Mouse (Mus musculus) embryo, embryonic 11 days (tissue): ENCODE results near the gene Dchs2.

Experiments used
- DNase-seq: peaks from one replicate; pipeline ENCODE4 v3.0.0-alpha.2; 2015

Gene Dchs2

GRCm38 (mm10) chr3:83156165-83156564 lies 28.4 kb downstream of the Dchs2 start:
- no peak for DNase-seq

DNA sequence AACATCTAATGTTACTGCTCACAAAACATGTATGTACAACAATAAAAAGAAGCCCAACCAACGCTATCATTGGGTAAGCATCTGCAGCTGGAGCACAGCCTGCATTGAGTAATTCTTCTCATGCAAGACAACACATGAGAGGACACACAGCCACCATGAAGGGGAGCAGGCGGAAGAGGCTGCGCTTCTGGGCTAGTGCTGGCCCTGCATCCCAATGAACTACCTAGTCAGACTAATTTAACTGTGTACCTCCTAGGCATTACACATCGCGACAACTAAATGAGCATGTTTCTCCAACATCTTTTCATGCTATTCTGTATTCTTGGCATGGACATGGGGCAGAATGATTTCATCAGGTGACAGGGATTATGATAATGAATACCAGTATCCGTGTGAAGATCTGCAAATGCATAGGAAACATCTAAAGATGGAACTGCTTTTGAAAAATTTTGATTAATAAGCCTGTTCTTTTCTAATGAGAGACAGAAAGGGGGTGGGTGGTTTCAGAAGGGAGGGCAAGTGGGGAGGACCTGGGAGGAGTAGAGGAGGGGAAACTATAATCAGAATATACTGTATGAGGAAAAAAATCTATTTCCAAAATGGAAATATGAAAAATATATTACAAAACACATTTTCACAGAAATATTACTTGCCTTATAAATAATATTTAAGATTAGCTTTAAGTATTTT lies 33.9 kb downstream of the Dchs2 start:
- no peak for DNase-seq

GRCm38 (mm10) chr3:83163676-83164075 lies 35.9 kb downstream of the Dchs2 start:
- no peak for DNase-seq

DNA sequence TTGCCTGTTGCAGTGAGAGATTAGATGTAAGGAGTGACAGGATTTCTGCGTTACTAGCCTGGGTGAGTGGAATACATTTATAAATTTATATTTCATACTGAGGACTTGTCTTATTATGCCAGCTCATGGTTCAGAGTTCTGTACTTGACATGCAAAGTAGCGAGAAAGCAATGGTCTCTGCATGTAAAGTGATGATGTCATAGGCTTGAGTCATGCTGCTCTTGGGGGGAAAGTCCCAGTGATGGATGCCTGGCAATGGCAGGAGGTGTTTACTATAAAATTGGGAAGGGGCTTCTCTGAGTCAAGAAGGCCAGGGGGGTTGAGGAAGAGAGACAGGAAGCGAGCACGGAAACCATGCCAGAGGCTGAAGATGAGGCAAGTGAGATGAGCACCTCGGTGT lies 57.8 kb downstream of the Dchs2 start:
- no peak for DNase-seq

- DNase-seq = no peak
These were observed 63.5 kb downstream of the Dchs2 start for GRCm38 (mm10) chr3:83191271-83191670.

GRCm38 (mm10) chr3:83192401-83192800 lies 64.7 kb downstream of the Dchs2 start:
- no peak for DNase-seq

GRCm38 (mm10) chr3:83194911-83195310 lies 67.2 kb downstream of the Dchs2 start:
- DNase-seq = no peak

DNA sequence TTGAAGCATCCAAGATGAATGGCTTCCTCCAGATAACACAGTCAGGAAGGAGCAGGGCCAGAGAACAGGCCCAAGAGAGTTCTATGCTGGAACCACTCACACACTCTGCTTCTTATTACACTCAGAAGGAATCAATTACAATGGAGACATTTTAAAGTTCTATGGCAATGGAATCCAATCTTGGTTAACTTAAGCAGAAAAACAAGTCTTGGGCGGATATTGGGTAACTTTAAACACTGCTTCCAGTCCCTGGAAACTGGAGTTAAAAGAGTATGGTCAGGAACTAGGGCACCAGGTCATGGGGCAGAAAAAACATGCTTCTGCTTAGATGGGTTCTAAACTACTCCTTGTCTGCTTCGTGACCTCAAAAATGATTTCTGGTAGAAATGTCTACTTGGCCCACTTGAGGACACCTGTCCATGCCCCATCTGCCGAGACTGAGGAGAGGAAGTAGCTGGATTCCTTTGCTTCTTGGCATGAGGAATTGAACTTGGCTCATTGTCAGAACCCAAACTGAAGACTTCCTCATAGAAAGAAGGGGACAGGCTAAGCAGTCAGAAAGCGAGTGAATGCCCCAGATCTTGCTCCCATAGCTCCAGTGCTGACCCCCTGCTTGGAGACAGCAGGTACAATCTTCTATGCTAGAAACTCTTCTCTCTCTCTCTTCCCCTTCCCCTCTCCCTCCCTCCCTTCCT lies 73.7 kb downstream of the Dchs2 start:
- DNase-seq = no peak

DNA sequence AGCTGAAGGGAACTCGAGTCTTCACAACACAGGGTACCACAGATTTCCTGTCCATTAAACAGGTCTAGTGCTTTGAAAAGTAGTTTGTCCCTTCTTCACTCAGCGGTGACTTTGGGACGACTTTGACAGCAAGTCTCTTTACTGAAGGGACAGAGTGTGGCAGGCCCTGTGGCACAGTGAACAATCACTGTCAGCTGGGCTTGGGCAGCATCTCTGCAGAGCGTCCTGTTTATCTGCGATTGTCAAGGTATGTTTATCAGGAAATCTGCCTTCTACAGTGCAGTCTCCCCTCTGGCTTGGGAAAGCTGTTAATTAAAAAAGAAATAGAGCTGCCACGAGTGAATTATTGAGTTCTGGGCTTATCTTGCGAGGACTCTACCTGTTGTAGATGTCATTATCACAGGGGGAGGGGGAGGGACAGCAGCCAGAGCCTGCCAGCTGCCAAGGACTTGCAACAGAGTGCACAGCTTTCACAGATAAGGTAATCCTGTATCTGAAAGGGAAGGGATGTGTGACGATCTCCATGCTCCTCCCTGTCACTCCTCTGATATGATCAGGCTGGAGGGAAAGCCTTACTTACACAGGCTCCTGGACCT lies 77.4 kb downstream of the Dchs2 start:
- DNase-seq = no peak

DNA sequence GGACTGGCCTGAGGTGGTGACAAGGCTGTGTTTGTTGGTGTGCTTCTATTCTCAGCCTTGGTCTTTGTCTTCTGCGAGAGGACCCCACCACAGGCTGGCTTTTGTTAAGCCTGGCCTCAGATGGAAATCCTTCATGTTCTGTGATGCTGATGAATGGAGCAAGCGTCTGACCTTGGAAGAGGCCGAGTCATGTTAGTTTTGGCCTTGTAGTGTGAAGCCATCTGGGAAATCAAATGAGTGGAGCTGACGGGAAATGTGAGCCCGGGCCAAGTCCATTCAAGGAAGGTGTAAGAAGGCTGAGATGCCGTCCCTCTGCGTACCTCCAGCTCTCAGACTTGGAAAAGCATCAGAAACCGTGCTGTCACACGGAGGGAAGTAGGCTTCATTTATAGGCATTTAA lies 81.9 kb downstream of the Dchs2 start:
- DNase-seq = no peak

DNA sequence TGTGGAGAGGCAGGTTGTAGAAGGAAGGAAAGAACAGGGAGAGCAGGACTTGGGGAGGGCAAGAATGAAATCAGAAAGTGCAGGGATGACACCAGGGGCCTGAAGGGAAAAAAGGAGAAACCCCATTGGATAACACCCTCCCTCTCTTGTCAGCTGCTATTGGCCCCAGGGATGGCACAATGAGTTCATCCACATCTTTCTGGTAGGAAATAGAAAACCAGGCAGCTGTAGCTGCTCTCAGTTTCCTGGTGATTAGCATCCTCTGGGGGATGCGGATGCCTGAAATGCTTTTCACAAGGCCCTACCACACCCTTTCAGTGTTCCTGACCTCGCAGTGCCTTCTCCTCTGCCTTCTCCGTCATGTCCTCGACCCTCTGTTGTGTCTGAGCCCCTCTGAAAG lies 82.5 kb downstream of the Dchs2 start:
- no peak for DNase-seq

GRCm38 (mm10) chr3:83211939-83212338 lies 84.2 kb downstream of the Dchs2 start:
- peak; percentile 31 for DNase-seq

DNA sequence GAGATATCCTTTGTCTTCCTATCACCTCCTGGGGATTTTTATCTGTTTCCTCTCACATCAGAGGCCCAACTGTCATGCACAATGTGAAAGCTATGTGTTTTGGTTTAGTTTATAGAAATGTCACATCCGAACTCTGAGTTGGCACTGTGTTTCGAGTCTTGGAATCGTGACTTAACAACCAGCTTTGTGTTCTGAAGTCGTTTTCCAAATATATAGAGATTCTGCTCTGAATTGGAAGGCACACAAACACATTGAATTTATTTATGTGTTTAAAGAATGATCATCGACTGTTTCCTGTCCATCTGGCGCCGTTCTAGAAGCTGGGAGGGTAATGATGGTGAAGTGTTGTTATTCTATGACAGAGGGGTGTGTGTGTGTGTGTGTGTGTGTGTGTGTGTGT lies 84.8 kb downstream of the Dchs2 start:
- no peak for DNase-seq

DNA sequence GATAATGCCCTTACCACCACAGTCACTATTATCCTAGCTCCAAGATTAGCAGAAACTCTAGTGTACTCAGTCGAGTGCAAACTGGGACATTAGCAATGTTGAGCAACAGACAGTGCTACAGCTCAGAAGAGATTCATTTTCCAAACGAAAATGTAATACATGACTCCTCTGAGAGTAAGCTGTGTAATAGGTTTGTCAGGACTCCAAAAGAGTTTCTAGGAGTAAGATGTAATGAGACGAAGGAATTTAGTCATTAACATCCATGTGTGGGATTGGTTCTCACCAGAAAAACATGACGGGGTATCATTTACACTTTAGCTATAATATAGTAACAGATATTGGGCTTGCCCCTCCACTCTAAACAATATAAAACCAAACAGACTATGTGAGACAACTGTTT lies 90.3 kb downstream of the Dchs2 start:
- no peak for DNase-seq

DNA sequence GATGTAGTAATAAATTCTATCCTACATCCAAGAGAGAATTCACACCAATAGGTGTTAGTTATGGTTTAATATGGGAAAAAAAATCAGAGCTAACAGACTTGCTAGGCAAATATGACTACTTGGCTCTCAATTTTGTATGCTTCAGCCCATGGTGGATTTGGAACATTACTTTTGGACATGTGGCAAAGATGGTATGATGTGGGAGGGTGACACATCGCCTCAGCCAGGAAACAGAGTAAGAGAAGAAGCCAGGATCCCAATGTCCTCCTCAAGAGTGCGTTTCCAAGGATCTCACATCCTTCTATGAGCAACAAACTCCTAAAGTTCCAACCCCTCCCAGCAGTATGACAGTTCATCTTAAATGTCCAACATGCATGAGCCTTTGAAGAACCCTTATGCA lies 92.4 kb downstream of the Dchs2 start:
- no peak for DNase-seq

- DNase-seq = peak; percentile 25
These were observed 94.4 kb downstream of the Dchs2 start for GRCm38 (mm10) chr3:83222125-83222524.

GRCm38 (mm10) chr3:83228383-83228782 lies 100.6 kb downstream of the Dchs2 start:
- DNase-seq = no peak

DNA sequence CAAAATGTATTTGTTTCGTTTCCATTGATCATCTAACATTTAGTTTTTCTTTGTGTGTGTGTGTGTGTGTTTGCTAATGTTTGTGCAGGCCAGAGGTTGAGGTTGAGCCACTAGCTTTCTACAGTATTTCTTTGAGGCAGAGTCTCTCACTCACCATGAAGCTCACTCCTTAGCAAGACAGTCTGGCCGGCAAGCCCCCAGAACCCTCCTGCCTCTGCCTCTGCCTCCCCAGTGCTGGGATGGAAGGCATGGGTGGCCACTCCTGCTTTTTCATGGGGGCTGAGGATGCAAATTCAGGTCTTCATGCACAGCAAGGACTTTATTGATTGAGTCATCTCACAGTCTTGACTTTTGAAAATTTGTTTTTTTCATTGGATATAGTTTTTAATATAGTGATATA lies 102.6 kb downstream of the Dchs2 start:
- DNase-seq = no peak

- DNase-seq = no peak
These were observed 106.7 kb downstream of the Dchs2 start for GRCm38 (mm10) chr3:83234457-83234856.

- no peak for DNase-seq
These were observed 107.3 kb downstream of the Dchs2 start for GRCm38 (mm10) chr3:83235061-83235460.

DNA sequence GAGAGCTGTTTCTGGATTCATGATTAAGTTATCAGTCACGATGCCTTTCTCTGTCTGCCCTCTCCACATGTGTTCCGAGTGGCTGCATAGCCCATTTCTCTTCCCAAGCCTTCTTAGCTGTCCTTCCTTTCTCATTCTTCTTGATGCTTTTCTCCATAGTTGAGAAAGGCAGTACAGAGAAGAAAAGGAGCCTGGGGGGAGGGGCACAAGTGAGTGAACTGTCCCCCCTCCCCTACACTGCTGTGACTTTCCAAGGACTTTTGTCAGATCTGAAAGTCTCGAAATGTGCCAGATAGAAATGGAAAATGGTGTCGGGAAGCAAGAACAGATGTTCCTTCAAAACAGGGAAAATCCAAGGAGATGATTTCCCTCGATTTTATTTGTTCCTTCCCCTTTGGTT lies 118.8 kb downstream of the Dchs2 start:
- no peak for DNase-seq

DNA sequence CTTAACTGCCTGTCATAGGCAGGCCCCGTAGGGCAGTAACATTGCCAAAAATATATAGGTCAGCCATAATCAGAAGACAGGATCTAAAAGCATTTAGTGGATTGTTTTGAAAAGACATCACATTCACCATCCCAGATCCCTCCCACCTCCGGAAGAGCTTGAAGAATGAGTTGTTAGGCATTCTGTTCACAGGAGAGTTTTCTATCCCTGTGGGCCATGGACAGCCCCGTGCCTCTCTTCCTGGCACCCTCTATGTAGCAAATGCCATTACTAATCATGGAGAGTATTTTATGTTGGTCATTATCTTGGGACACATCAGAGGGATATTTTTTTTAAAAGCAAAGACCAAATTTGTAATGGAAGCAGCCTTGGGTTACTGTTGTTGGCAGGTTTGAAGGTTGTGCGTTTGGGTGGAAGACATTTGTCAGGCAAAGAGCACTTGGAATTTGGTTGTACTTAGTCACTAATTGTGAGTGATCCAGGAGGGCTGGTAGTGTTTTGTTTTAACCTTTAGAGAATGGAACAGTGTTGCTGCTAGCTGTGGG lies 122.3 kb downstream of the Dchs2 start:
- DNase-seq = no peak

- no peak for DNase-seq
These were observed 124.2 kb downstream of the Dchs2 start for GRCm38 (mm10) chr3:83251899-83252298.

DNA sequence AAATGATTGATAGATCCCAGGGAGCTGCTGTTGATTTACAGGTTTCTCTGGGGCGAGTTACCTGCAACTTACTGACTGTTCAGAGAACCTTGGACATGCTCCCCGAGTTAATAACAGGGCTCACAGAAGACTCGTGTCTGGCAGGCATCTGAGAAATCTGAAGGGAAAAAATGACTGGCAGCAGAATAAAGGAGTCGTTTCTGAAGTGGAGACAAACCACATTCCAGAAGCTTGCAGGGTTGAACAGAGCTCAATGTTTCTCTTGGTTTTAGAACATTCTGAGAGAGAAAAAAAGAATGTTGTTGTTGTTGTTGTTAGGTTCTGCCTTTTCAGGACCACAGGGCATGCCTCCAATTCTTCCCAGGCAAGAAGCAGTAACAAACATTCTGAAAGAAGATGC lies 131.7 kb downstream of the Dchs2 start:
- no peak for DNase-seq
